Mouse (Mus musculus) megakaryocyte-erythroid progenitor cell, adult 5-6 weeks (primary cell): ENCODE data around the gene Grk5. TPM values are rescaled to one million over a fixed set of nuclear protein-coding genes. Genes with fewer than 3 reads are reported as not detected.

Source experiments
- ATAC-seq: replicated peaks from 2 replicates; pipeline ENCODE4 v1.8.0; 2016; ENCODE audit warnings: mild to moderate bottlenecking, inconsistent platforms; ENCODE audit not compliant: severe bottlenecking, poor library complexity, low FRiP score, low TSS enrichment
- total RNA-seq, 2 experiments: library from RNA; stranded (forward) in 1 of 2; stranded (reverse) in 1 of 2; fragments of 200-1000, 215-1000 nt in 1 of 2; fragments of >200 nt in 1 of 2; fragmentation: Nextera tagmentation in 1 of 2; gene quantifications; 2 replicates each; pipeline ENCODE4 v1.2.3; 2014 to 2017

Gene Grk5
- total RNA-seq, 2 experiments from 2014 or later = 1.4 to 2.1 TPM

GRCm38 (mm10) chr19:60967909-60968308 is 78.4 kb downstream of the Grk5 start:
- no peak for ATAC-seq

GRCm38 (mm10) chr19:60970406-60970805 is 80.9 kb downstream of the Grk5 start:
- no peak for ATAC-seq

GRCm38 (mm10) chr19:60971598-60971997 is 82.0 kb downstream of the Grk5 start:
- ATAC-seq = no peak

- ATAC-seq = no peak
Measured at GRCm38 (mm10) chr19:60972281-60973015, 82.9 kb downstream of the Grk5 start.

GRCm38 (mm10) chr19:60973508-60973907 is 84.0 kb downstream of the Grk5 start:
- no peak for ATAC-seq

GRCm38 (mm10) chr19:60979581-60979980 is 90.0 kb downstream of the Grk5 start:
- ATAC-seq = no peak

- ATAC-seq = no peak
Measured at GRCm38 (mm10) chr19:60981391-60981790, 91.8 kb downstream of the Grk5 start.

GRCm38 (mm10) chr19:60981894-60982293 is 92.3 kb downstream of the Grk5 start:
- no peak for ATAC-seq

GRCm38 (mm10) chr19:60989766-60990165 is 100.2 kb downstream of the Grk5 start:
- ATAC-seq = no peak

GRCm38 (mm10) chr19:60994214-60994613 is 104.7 kb downstream of the Grk5 start:
- peak; percentile 97 for ATAC-seq

GRCm38 (mm10) chr19:60994845-60995244 is 105.3 kb downstream of the Grk5 start:
- ATAC-seq = no peak

GRCm38 (mm10) chr19:60997784-60998183 is 108.2 kb downstream of the Grk5 start:
- ATAC-seq = no peak

GRCm38 (mm10) chr19:60999652-61000051 is 110.1 kb downstream of the Grk5 start:
- ATAC-seq = 0 out of 2 replicates have a peak, but pooled peaks have one; percentile 32

GRCm38 (mm10) chr19:61000958-61001357 is 111.4 kb downstream of the Grk5 start:
- peak; percentile 64 for ATAC-seq

GRCm38 (mm10) chr19:61009266-61009665 is 119.7 kb downstream of the Grk5 start:
- ATAC-seq = no peak

GRCm38 (mm10) chr19:61017477-61018266 is 128.1 kb downstream of the Grk5 start:
- ATAC-seq = no peak

- no peak for ATAC-seq
Measured at GRCm38 (mm10) chr19:61021502-61021901, 132.0 kb downstream of the Grk5 start.

- no peak for ATAC-seq
Measured at GRCm38 (mm10) chr19:61021939-61022566, 132.5 kb downstream of the Grk5 start.

GRCm38 (mm10) chr19:61031570-61031969 is 142.0 kb downstream of the Grk5 start:
- ATAC-seq = no peak

- ATAC-seq = no peak
Measured at GRCm38 (mm10) chr19:61039151-61039550, 149.6 kb downstream of the Grk5 start.
